Mouse (Mus musculus) T-cell, adult 2 months (primary cell): ENCODE results near the gene Ptprb.
A peak's percentile ranks its signal among the peaks of the same experiment; 100 is the strongest.

Experiments used
- DNase-seq: peaks from one replicate; pipeline ENCODE4 v3.0.0; 2022; ENCODE audit warnings: low spot score

The Ptprb gene

GRCm38 (mm10) chr10:116374111-116374510, 98.8 kb downstream of the Ptprb start:
- DNase-seq: no peak

- no peak for DNase-seq
These were observed 101.5 kb downstream of the Ptprb start for GRCm38 (mm10) chr10:116376853-116377252.

- no peak for DNase-seq
These were observed 107.7 kb downstream of the Ptprb start for GRCm38 (mm10) chr10:116382826-116383685.

GRCm38 (mm10) chr10:116384401-116384800, 109.1 kb downstream of the Ptprb start:
- no peak for DNase-seq

GRCm38 (mm10) chr10:116386391-116386885, 111.1 kb downstream of the Ptprb start:
- no peak for DNase-seq

GRCm38 (mm10) chr10:116388840-116389239, 113.5 kb downstream of the Ptprb start:
- no peak for DNase-seq

- DNase-seq: no peak
These were observed 118.6 kb downstream of the Ptprb start for GRCm38 (mm10) chr10:116393790-116394475.

GRCm38 (mm10) chr10:116394585-116394984, 119.3 kb downstream of the Ptprb start:
- DNase-seq: no peak

GRCm38 (mm10) chr10:116396279-116396678, 121.0 kb downstream of the Ptprb start:
- peak; percentile 34 for DNase-seq

- no peak for DNase-seq
These were observed 121.6 kb downstream of the Ptprb start for GRCm38 (mm10) chr10:116396966-116397365.

GRCm38 (mm10) chr10:116397573-116397972, 122.2 kb downstream of the Ptprb start:
- DNase-seq: peak; percentile 22

GRCm38 (mm10) chr10:116397973-116398372, 122.7 kb downstream of the Ptprb start:
- no peak for DNase-seq

GRCm38 (mm10) chr10:116402742-116403425, 127.6 kb downstream of the Ptprb start:
- no peak for DNase-seq

- DNase-seq: no peak
These were observed 128.4 kb downstream of the Ptprb start for GRCm38 (mm10) chr10:116403679-116404078.

GRCm38 (mm10) chr10:116405011-116405410, 129.7 kb downstream of the Ptprb start:
- no peak for DNase-seq

GRCm38 (mm10) chr10:116407684-116408359, 132.5 kb downstream of the Ptprb start:
- no peak for DNase-seq

GRCm38 (mm10) chr10:116410826-116411225, 135.5 kb downstream of the Ptprb start:
- no peak for DNase-seq

GRCm38 (mm10) chr10:116416142-116416541, 140.8 kb downstream of the Ptprb start:
- DNase-seq: no peak

- DNase-seq: no peak
These were observed 141.4 kb downstream of the Ptprb start for GRCm38 (mm10) chr10:116416726-116417125.

GRCm38 (mm10) chr10:116418121-116418726, 142.9 kb downstream of the Ptprb start:
- no peak for DNase-seq

- no peak for DNase-seq
These were observed 145.7 kb downstream of the Ptprb start for GRCm38 (mm10) chr10:116420976-116421375.
